Mouse (Mus musculus) Patski (cell line): ENCODE data around the gene Hbs1l. TPM values are rescaled to one million over a fixed set of nuclear protein-coding genes. Genes with fewer than 3 reads are reported as not detected.

Experiments
- ATAC-seq: fragments of 100-300 bp; one replicate; pipeline ENCODE4 v1.8.0; 2021
- CTCF ChIA-PET: fragments of 350-600 bp; sonication (Branson Sonifier 250); formaldehyde crosslinking; loops from one replicate; lab custom pipeline; 2022; ENCODE audit warnings: inconsistent platforms; lab: Charles Lee
- POLR2A ChIA-PET: fragments of 350-600 bp; sonication (Branson Sonifier 250); formaldehyde crosslinking; loops from one replicate; lab custom pipeline; 2022; ENCODE audit warnings: antibody characterized with exemption, inconsistent platforms; lab: Charles Lee
- DNase-seq: peaks from one replicate; pipeline ENCODE4 v3.0.0-alpha.2; 2011; ENCODE audit warnings: low read depth, low spot score
- H3K27me3 ChIP-seq: fragments of 371-371 bp; one replicate; pipeline ENCODE4 v1.5.1; 2021
- CTCF ChIP-seq: fragments of 100-300 bp; IDR thresholded peaks from one replicate; pipeline ENCODE4 v1.5.1; 2021
- in situ Hi-C: fragments of 300-500 bp; cut with MboI; formaldehyde crosslinking; loops from 3 replicates; pipeline ENCODE4 v1.11.1; 2018; ENCODE audit warnings: low pct_unique_long_range_greater_than_20kb, mixed read lengths
- polyA plus RNA-seq: library from polyadenylated mRNA; unstranded; gene quantifications from one replicate; pipeline ENCODE4 v1.2.3, GENCODE M21; 2021

The Hbs1l gene
- polyA plus RNA-seq, 1 experiment from 2014 or later, result 64.6 TPM

DNA sequence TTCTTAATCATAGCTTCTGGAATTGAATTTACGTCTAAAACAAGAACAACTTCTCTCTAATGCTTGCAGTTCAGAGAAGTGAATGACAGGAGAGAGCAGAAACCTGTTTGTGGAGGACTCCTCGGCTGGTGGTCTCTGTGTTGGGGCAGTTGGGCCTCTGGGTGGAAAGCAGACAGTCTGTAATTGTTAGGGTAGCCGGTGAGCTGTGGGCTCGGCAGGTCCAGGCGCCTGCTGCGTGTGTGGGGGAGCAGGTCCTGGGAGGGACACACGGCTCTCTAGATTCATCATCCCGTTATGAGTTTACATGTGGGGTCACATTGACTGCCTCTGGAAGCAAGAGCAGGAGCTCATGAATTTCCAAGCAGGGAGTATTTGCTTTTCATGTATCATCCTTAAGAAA, 103.8 kb downstream of the Hbs1l start:
- no peaks in the 10 kb centered on the region for H3K27me3 ChIP-seq
- POLR2A ChIA-PET, result no interaction called here
- no peak for DNase-seq
- in situ Hi-C loops, result loop anchor here (25.0 kb wide), 1 partner anchor 763 kb away; the partner anchor contains the start of genes H60b and Raet1e
- TF ChIP-seq CTCF, result no peak
- CTCF ChIA-PET, result interaction anchor here (0.8 to 1.7 kb wide), 2 partner anchors 14 to 61 kb away, joined by 3 read pairs; no protein-coding TSS in a partner anchor
- ATAC-seq, result no peak

DNA sequence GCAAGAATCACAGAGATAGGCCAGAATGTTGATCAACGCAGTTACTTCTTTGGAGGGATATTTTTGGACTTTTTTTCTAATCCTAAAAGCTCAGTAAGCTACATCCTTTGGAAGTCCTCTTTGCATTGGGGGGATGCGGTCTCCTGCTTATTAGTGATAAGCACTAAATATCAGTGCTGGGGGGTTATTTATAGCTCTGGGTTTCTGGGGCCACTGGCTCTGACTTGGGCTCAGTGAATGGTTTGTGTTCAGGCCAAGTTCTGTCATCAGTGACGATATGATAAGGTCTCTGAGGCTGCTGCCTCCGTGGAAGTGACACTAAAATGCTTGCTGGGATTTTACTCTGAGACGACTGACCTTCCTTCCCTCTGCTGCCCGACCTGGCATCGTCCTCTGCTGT, 104.3 kb downstream of the Hbs1l start:
- CTCF ChIA-PET, result interaction anchor here (0.8 to 1.7 kb wide), 2 partner anchors 15 to 60 kb away, joined by 3 read pairs; no protein-coding TSS in a partner anchor
- ATAC-seq, result no peak

DNA sequence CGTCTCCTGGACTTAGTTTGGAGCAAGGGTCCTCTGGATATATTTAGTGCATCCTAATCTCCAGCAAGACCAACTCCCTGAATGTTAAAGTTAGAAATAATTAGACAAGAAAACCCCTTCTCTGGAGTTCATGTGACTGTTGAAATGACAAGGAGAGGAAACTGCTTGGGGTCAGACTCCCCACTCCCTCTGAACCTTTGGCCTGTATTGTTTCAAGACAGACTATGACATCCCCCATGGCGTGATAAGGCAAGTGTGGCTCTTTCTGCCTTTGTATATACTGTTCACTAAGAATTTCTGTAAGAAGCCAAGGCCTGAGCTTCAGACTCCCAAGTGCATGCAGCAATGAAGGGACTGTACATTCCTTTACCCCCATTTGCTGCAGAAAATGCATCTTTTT, 104.7 kb downstream of the Hbs1l start:
- ATAC-seq (no peak), DNase-seq (no peak)
- no peaks in the 10 kb centered on the region for H3K27me3 ChIP-seq
- in situ Hi-C loops, result no loop called here
- TF ChIP-seq CTCF, result no peak
- ChIA-PET CTCF (interaction anchor here (0.7 to 1.7 kb wide), 2 partner anchors 52 to 60 kb away, joined by 3 read pairs; no protein-coding TSS in a partner anchor), POLR2A (no interaction called here)

More for the DNA sequence above, 104.3 kb downstream of the Hbs1l start:
- in situ Hi-C loops, result no loop called here
- DNase-seq, result no peak
- TF ChIP-seq CTCF, result no peak
- H3K27me3 ChIP-seq, result no peaks in the 10 kb centered on the region
- POLR2A ChIA-PET, result no interaction called here

DNA sequence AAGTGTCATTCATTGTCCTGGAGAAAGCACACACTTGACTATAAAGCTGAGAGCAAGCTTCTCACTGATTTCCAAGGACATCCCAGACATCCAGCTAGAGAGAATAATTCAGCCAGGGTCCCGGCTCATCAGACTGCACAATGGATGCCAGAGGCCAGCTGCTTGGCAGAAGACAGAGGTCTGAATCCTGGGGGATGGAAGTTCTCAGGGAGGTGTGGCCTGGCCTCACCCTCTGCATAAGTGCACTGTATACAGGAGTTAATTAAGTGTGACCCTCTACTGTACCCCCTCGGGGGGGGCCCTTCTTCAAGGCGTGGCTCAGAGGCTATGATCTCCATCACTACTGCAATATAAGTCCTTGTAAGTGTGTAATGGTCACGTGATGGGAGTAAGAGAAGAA, 105.5 kb downstream of the Hbs1l start:
- ATAC-seq (no peak), DNase-seq (no peak)
- no peak for TF ChIP-seq CTCF
- in situ Hi-C loops, result no loop called here
- ChIA-PET POLR2A (no interaction called here), CTCF (interaction anchor here (0.7 kb wide), 1 partner anchor 51 kb away, joined by 3 read pairs; no protein-coding TSS in a partner anchor)
- H3K27me3 ChIP-seq, result no peaks in the 10 kb centered on the region

DNA sequence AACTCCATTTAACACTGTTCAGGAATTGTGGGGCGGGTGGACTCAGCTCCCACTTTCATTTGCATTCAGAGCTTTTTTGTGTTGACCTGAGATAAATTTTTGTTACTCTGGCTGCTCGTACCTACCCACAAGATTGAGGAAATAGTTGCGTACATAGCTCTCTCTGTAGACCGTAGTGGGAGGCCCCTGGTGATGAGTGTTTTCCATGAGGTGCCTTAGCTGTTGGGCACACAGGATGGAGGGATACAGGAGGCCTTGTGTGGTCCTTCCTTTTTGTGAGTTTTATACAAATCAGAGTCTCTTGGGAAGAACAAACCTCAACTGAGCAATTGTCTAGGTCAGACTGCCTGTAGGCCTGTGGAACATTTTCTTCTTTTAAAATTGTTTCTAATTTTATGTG, 109.0 kb downstream of the Hbs1l start:
- TF ChIP-seq CTCF, result no peak
- DNase-seq (no peak), ATAC-seq (no peak)
- H3K27me3 ChIP-seq, result peaks cover 4% of the 10 kb centered on the region
- ChIA-PET CTCF (no interaction called here), POLR2A (interaction anchor here (0.6 kb wide), 1 partner anchor 10 kb away, joined by 6 read pairs; no protein-coding TSS in a partner anchor)
- in situ Hi-C loops, result no loop called here

DNA sequence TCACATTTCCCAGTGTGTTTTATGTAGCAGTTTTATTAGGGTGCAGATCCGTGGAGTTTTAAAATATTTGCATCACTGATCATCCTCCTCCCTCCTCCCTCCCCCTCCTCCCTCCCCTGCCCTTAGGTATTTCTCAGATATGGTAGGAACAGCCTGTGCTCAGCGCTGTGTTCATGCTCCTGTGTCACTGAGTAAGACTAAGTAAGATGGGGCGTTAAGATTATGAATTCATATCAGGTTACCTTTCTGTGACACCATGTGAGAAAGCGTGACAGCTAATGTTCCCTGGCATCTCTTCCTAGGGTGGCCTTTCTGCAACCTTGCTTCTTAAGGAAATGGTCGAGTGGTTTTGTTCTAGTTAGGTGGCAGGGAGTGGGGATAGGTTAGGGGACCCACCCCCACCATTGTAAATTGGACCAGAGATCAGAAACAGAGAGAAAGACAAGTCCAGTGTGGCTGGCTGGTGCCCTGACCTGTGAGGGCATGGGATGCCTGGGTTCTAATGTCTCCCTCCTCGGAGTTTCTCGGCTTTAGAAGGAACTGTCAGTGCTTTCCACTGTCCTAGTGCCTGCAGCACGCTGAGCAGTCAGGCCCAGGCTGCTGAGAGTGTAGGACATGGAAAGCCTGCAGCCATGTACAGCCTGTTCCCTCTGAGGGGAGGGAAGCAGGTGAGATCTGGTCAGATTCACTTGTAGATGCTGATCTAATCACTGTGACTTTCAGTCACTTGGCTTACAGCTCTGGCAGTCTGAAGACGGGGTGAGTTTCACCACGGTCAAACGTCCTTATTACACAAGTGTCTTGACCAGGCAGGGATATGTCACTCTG, 110.1 kb downstream of the Hbs1l start:
- TF ChIP-seq CTCF, result no peak
- peaks cover 4% of the 10 kb centered on the region for H3K27me3 ChIP-seq
- DNase-seq, result no peak
- ChIA-PET POLR2A (no interaction called here), CTCF (no interaction called here)
- ATAC-seq, result no peak
- in situ Hi-C loops, result no loop called here

DNA sequence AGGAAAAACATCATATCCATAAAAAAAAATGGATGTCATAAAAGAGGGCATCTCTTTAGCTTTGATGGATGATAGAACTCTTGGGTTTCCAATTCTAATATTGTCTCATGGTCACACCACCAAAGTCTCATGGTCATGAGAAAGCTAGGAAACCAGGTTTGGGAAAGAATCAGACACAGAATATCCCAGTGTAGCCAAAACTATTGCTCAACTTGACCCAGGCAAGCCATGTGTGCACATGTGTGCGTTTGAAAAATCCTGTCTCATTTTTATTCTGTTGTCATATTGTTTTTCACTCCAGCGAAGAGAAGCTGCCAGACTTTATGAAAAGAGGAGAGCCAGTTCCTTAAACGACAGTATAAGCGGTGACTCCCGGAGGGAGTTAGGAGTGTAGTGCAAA, 114.9 kb downstream of the Hbs1l start:
- POLR2A ChIA-PET, result no interaction called here
- in situ Hi-C loops, result no loop called here
- TF ChIP-seq CTCF, result no peak

DNA sequence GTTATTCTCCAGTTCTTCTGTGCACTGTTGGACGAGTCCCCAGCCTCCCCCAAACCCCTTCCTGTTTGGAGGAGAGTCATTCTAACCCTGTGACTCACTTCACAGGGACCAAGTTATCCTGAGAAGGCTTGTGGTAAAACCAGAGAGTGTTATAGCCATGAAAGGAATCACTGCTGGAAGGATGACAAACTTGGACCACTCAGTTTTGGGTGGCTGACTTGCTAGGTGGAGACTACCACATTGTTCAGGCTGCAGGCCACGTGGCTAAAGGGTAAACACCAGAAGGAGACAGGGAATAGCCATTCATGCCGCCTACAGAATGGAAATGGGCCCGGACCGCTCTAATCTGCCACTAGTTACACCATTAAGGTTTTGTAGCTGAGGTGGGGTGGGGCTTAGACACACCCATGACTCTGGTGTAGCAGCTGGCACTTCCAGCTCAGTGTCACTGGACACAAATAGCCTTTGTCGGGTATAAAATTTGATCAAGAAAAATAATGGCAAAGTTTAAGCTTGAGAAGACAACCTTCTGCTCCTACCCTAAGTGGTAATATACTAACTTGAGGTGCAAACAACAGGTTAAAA, 115.9 kb downstream of the Hbs1l start:
- no peak for TF ChIP-seq CTCF
- ChIA-PET CTCF (no interaction called here), POLR2A (no interaction called here)
- in situ Hi-C loops, result no loop called here
- DNase-seq (no peak), ATAC-seq (no peak)
- peaks cover 4% of the 10 kb centered on the region for H3K27me3 ChIP-seq

More for the DNA sequence above, 114.9 kb downstream of the Hbs1l start:
- peaks cover 4% of the 10 kb centered on the region for H3K27me3 ChIP-seq
- CTCF ChIA-PET, result no interaction called here
- ATAC-seq, result no peak
- DNase-seq, result no peak

DNA sequence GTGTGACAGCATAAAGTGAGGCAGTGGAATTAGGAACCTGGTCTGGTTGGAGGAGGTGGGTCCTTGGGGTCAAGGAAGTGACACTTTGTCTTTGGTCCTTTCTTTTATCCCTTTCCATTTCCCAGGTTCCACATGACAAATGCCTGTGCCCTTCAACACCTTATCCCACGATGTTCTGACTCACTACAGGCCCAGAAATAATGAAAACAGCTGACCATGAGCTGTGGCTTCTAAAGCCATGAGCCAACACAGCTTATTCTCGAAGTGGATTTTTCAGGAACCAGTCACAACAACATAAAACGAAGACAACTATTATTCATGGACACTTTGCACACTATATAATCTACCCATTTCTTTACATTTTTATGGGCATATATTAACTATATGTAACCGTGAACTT, 119.3 kb downstream of the Hbs1l start:
- POLR2A ChIA-PET, result no interaction called here
- H3K27me3 ChIP-seq, result peaks cover 5% of the 10 kb centered on the region
- DNase-seq (no peak), ATAC-seq (no peak)
- CTCF ChIA-PET, result interaction anchor here (1.5 kb wide), 1 partner anchor 595 kb away, joined by 3 read pairs; no protein-coding TSS in a partner anchor
- no peak for TF ChIP-seq CTCF
- in situ Hi-C loops, result no loop called here

DNA sequence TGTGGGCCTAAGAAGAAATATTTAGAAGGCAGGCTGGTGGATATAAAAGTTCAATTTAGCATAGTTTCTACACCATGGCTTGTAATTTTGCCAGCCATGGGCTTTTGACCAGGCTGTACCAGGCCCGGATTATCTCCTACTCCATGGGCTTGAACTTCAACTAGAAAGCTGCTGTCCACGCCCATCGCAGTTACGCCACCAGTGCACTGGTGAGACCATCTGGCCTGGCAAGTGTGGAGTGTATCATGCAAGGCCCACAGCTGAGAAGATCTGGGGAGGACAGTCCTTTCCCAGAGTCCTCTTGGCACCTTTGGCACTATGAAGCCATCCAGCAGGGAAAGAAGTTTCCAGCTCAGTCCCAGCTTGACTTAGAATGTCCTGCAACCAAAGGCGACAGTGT, 120.4 kb downstream of the Hbs1l start:
- peaks cover 5% of the 10 kb centered on the region for H3K27me3 ChIP-seq
- DNase-seq, result no peak
- ChIA-PET CTCF (interaction anchor here (1.5 kb wide), 1 partner anchor 594 kb away, joined by 3 read pairs; no protein-coding TSS in a partner anchor), POLR2A (no interaction called here)
- in situ Hi-C loops, result no loop called here
- no peak for ATAC-seq
- TF ChIP-seq CTCF, result no peak

Other genes starting within 250 kb of the Hbs1l start
- 0.15 TPM for gene Myb, start 135.0 kb upstream of the Hbs1l start, polyA plus RNA-seq
- gene Aldh8a1, start 81.3 kb downstream of the Hbs1l start, polyA plus RNA-seq, result 0.04 TPM